Mouse (Mus musculus) CH12.LX (cell line): ENCODE results near the gene Wdr81. TPM values are rescaled to one million over a fixed set of nuclear protein-coding genes. Genes with fewer than 3 reads are reported as not detected.

ENCODE experiments used
- DNase-seq: peaks from one replicate; pipeline ENCODE4 v3.0.0-alpha.2; 2013; ENCODE audit errors: extremely low read depth
- H3K27ac ChIP-seq: 2 replicates; pipeline ENCODE4 v1.5.1; 2012; ENCODE audit warnings: low read depth, mild to moderate bottlenecking, control low read depth, moderate library complexity; ENCODE audit not compliant: insufficient read depth
- H3K27me3 ChIP-seq: replicated peaks from 2 replicates; pipeline ENCODE3; 2012; ENCODE audit warnings: inconsistent platforms
- H3K36me3 ChIP-seq, 2 experiments: replicated peaks in 1 of 2; 2 replicates each; pipeline versions ENCODE3 to v1.6.1; 2012; ENCODE audit warnings: inconsistent platforms in 1 of 2, low read length in 1 of 2, mild to moderate bottlenecking in 1 of 2, mixed read lengths in 1 of 2, moderate library complexity in 1 of 2; ENCODE audit not compliant: control insufficient read depth in 1 of 2, insufficient read depth in 1 of 2
- H3K4me1 ChIP-seq, 2 experiments: 2 replicates each; pipeline ENCODE4 v1.6.1; 2012; ENCODE audit warnings: inconsistent platforms in 1 of 2, moderate library complexity in 1 of 2; ENCODE audit not compliant: insufficient read depth in 2 of 2, control insufficient read depth in 1 of 2
- H3K4me2 ChIP-seq: 2 replicates; pipeline ENCODE4 v1.6.1; 2012; ENCODE audit warnings: low read depth, mild to moderate bottlenecking, control low read depth; ENCODE audit not compliant: poor library complexity, insufficient read depth, severe bottlenecking
- H3K4me3 ChIP-seq, 3 experiments: fragments of 150-350 bp in 1 of 3; sonication (generic) in 1 of 3; replicated peaks in 1 of 3; 2 replicates each; pipeline versions ENCODE3 to v1.5.1; 2011 to 2012; ENCODE audit warnings: low read depth in 2 of 3, low read length in 2 of 3, mild to moderate bottlenecking in 2 of 3, moderate library complexity in 2 of 3, control low read depth in 1 of 3, improper control_type of control experiment in 1 of 3, inconsistent platforms in 1 of 3, mixed read lengths in 1 of 3; ENCODE audit not compliant: poor library complexity in 1 of 3
- H3K79me2 ChIP-seq: replicated peaks from 2 replicates; pipeline ENCODE4 v1.6.1; 2012; ENCODE audit warnings: mild to moderate bottlenecking, moderate library complexity; ENCODE audit not compliant: control insufficient read depth, poor library complexity, insufficient read depth, severe bottlenecking; ENCODE audit errors: extremely low read depth
- H3K9ac ChIP-seq: 2 replicates; pipeline ENCODE4 v1.6.1; 2012; ENCODE audit warnings: low read depth, mild to moderate bottlenecking, control low read depth, moderate library complexity; ENCODE audit not compliant: insufficient read depth
- H3K9me3 ChIP-seq: replicated peaks from 2 replicates; pipeline ENCODE3; 2012; ENCODE audit warnings: low read length, inconsistent platforms, mixed read lengths
- BHLHE40 ChIP-seq: IDR thresholded peaks from 2 replicates; pipeline ENCODE4 v1.6.1; 2011; ENCODE audit warnings: mild to moderate bottlenecking, low read depth, low read length, improper control_type of control experiment
- CHD2 ChIP-seq: IDR thresholded peaks from 2 replicates; pipeline ENCODE4 v1.6.1; 2011; ENCODE audit warnings: low read length, improper control_type of control experiment
- CTCF ChIP-seq, 2 experiments: IDR thresholded peaks in 1 of 2; conservative IDR thresholded peaks in 1 of 2; 2 replicates each; pipeline ENCODE4 v1.5.1; 2011 to 2012; ENCODE audit warnings: low read depth in 2 of 2, low read length in 2 of 2, improper control_type of control experiment in 1 of 2, inconsistent platforms in 1 of 2, mild to moderate bottlenecking in 1 of 2, moderate library complexity in 1 of 2
- E2F4 ChIP-seq: IDR thresholded peaks from 2 replicates; pipeline ENCODE4 v1.6.1; 2011; ENCODE audit warnings: low read depth, low read length, improper control_type of control experiment; ENCODE audit not compliant: insufficient replicate concordance
- ETS1 ChIP-seq: conservative IDR thresholded peaks from 2 replicates; pipeline ENCODE4 v1.6.1; 2012; ENCODE audit warnings: low read depth, mild to moderate bottlenecking, inconsistent platforms, low read length, improper control_type of control experiment, moderate library complexity
- GABPA ChIP-seq: IDR thresholded peaks from 2 replicates; pipeline ENCODE4 v1.6.1; 2012; ENCODE audit warnings: low read depth, low read length, improper control_type of control experiment, inconsistent platforms; ENCODE audit not compliant: insufficient replicate concordance
- HCFC1 ChIP-seq: IDR thresholded peaks from 2 replicates; pipeline ENCODE4 v1.6.1; 2012; ENCODE audit warnings: low read depth, mild to moderate bottlenecking, inconsistent platforms, low read length, improper control_type of control experiment
- IRF4 ChIP-seq: IDR thresholded peaks from 2 replicates; pipeline ENCODE4 v1.6.1; 2014; ENCODE audit warnings: low read depth, mild to moderate bottlenecking, inconsistent platforms, low read length, improper control_type of control experiment
- JUN ChIP-seq: IDR thresholded peaks from 2 replicates; pipeline ENCODE4 v1.6.1; 2011; ENCODE audit warnings: low read depth, mild to moderate bottlenecking, low read length, improper control_type of control experiment, moderate library complexity; ENCODE audit not compliant: insufficient read depth
- JUND ChIP-seq: conservative IDR thresholded peaks from 2 replicates; pipeline ENCODE4 v1.6.1; 2011; ENCODE audit warnings: low read depth, low read length, improper control_type of control experiment
- MAX ChIP-seq: IDR thresholded peaks from 2 replicates; pipeline ENCODE4 v1.6.1; 2011; ENCODE audit warnings: low read length, improper control_type of control experiment
- MEF2A ChIP-seq: IDR thresholded peaks from 2 replicates; pipeline ENCODE4 v1.6.1; 2014; ENCODE audit warnings: low read depth, mild to moderate bottlenecking, inconsistent platforms, low read length, improper control_type of control experiment, borderline replicate concordance
- NELFE ChIP-seq: IDR thresholded peaks from 2 replicates; pipeline ENCODE4 v1.6.1; 2011; ENCODE audit warnings: low read depth, low read length, improper control_type of control experiment
- NRF1 ChIP-seq: IDR thresholded peaks from 2 replicates; pipeline ENCODE4 v1.6.1; 2014; ENCODE audit warnings: low read depth, mild to moderate bottlenecking, inconsistent platforms, low read length, improper control_type of control experiment, moderate library complexity
- POLR2A ChIP-seq: IDR thresholded peaks from 2 replicates; pipeline ENCODE4 v1.6.1; 2011; ENCODE audit warnings: low read depth, mild to moderate bottlenecking, improper control_type of control experiment, low read length
- RAD21 ChIP-seq: IDR thresholded peaks from 2 replicates; pipeline ENCODE4 v1.6.1; 2011; ENCODE audit warnings: low read depth, mild to moderate bottlenecking, low read length, improper control_type of control experiment, moderate library complexity
- RCOR1 ChIP-seq: conservative IDR thresholded peaks from 2 replicates; pipeline ENCODE4 v1.6.1; 2012; ENCODE audit warnings: low read depth, mild to moderate bottlenecking, inconsistent platforms, low read length, improper control_type of control experiment
- SIN3A ChIP-seq: IDR thresholded peaks from 2 replicates; pipeline ENCODE4 v1.6.1; 2012; ENCODE audit warnings: low read length, improper control_type of control experiment, inconsistent platforms
- TCF12 ChIP-seq: IDR thresholded peaks from 2 replicates; pipeline ENCODE4 v1.6.1; 2014; ENCODE audit warnings: low read depth, mild to moderate bottlenecking, inconsistent platforms, low read length, improper control_type of control experiment
- UBTF ChIP-seq: IDR thresholded peaks from 2 replicates; pipeline ENCODE4 v1.6.1; 2012; ENCODE audit warnings: low read depth, mild to moderate bottlenecking, inconsistent platforms, low read length, improper control_type of control experiment, moderate library complexity
- USF2 ChIP-seq: conservative IDR thresholded peaks from 2 replicates; pipeline ENCODE4 v1.6.1; 2011; ENCODE audit warnings: low read depth, low read length, improper control_type of control experiment
- ZC3H11A ChIP-seq: IDR thresholded peaks from 2 replicates; pipeline ENCODE4 v1.6.1; 2012; ENCODE audit warnings: low read depth, mild to moderate bottlenecking, inconsistent platforms, low read length, improper control_type of control experiment
- ZKSCAN1 ChIP-seq: IDR thresholded peaks from 2 replicates; pipeline ENCODE4 v1.6.1; 2012; ENCODE audit warnings: low read depth, inconsistent platforms, low read length, improper control_type of control experiment, borderline replicate concordance
- dilution Hi-C: fragments of 300-500 bp; cut with MboI; formaldehyde crosslinking; loops from 2 replicates; pipeline ENCODE4 v1.14.3; 2020; ENCODE audit warnings: low sequenced_read_pairs; ENCODE audit not compliant: extremely low pct_unique_long_range_greater_than_20kb, extremely low pct_ligation_motif_present
- in situ Hi-C: fragments of 300-500 bp; cut with MboI; formaldehyde crosslinking; loops from 3 replicates; pipeline ENCODE4 v1.14.3; 2019; ENCODE audit warnings: low sequenced_read_pairs, low pct_ligation_motif_present, low pct_unique_long_range_greater_than_20kb, mixed read lengths
- polyA plus RNA-seq: library from polyadenylated mRNA; unstranded; fragments of >175 nt; gene quantifications from 2 replicates; pipeline ENCODE4 v1.2.1, GENCODE M21; 2012; ENCODE audit warnings: low read depth; ENCODE audit not compliant: insufficient read length
- total RNA-seq, 2 experiments: library from RNA; depleted of rRNA; stranded (reverse); fragments of 300-350 nt in 1 of 2; fragments of >200 nt in 1 of 2; gene quantifications; 2 replicates each; pipeline ENCODE4 v1.2.3; 2012 to 2014

The Wdr81 gene
- total and polyA plus RNA-seq, 3 experiments: 3.1 to 16.3 (median 13.7) TPM

GRCm38 (mm10) chr11:75450936-75451335 lies 3.6 kb downstream of the Wdr81 start:
- no peak overlapping the region for H3K9ac ChIP-seq
- no peak overlapping the region for H3K27ac ChIP-seq
- dilution Hi-C loops: no loop called here
- H3K36me3 ChIP-seq: peaks cover 44 to 69% of the 10 kb centered on the region in 2 experiments
- no peak overlapping the region for H3K4me3 ChIP-seq
- no peaks in the 10 kb centered on the region for H3K27me3 ChIP-seq
- in situ Hi-C loops: no loop called here
- no peaks in the 10 kb centered on the region for H3K79me2 ChIP-seq
- H3K4me1 ChIP-seq: peaks cover 16 to 62% of the 10 kb centered on the region in 2 experiments
- no peaks in the 10 kb centered on the region for H3K9me3 ChIP-seq
- H3K4me2 ChIP-seq: no peak overlapping the region
- no peak for DNase-seq
- TF ChIP-seq JUND: no peak
- TF ChIP-seq ZC3H11A: no peak
- TF ChIP-seq CTCF (conservative IDR thresholded peaks at IDR 0.05 in 1 of 2, IDR thresholded peaks at IDR 0.05 in 1 of 2; ENCODE audit: low read depth in 2 of 2, low read length in 2 of 2): no peak
- no peak for TF ChIP-seq GABPA
- no peak for TF ChIP-seq POLR2A
- TF ChIP-seq RCOR1: no peak
- no peak for TF ChIP-seq HCFC1
- TF ChIP-seq, all 38 proteins: peak for 0

- dilution Hi-C loops: no loop called here
- in situ Hi-C loops: no loop called here
- peaks cover 49 to 74% of the 10 kb centered on the region in 2 experiments for H3K36me3 ChIP-seq
Measured at GRCm38 (mm10) chr11:75450304-75450908, 4.1 kb downstream of the Wdr81 start.

GRCm38 (mm10) chr11:75449695-75450094 lies 4.8 kb downstream of the Wdr81 start:
- peaks cover 13 to 50% of the 10 kb centered on the region in 2 experiments for H3K4me1 ChIP-seq
- no peaks in the 10 kb centered on the region for H3K79me2 ChIP-seq
- no peaks in the 10 kb centered on the region for H3K27me3 ChIP-seq
- dilution Hi-C loops (no loop called here), in situ Hi-C loops (no loop called here)
- no peak overlapping the region for H3K27ac ChIP-seq
- no peak for DNase-seq
- H3K9me3 ChIP-seq: no peaks in the 10 kb centered on the region
- no peak overlapping the region for H3K4me3 ChIP-seq
- no peak overlapping the region for H3K9ac ChIP-seq
- peaks cover 56 to 81% of the 10 kb centered on the region in 2 experiments for H3K36me3 ChIP-seq
- TF ChIP-seq RAD21 (no peak), UBTF (no peak), POLR2A (no peak), JUND (no peak), JUN (no peak), NELFE (no peak), ETS1 (no peak), MEF2A (no peak), IRF4 (no peak), NRF1 (no peak), BHLHE40 (no peak), GABPA (no peak), ZC3H11A (no peak), TCF12 (no peak), ZKSCAN1 (no peak), SIN3A (no peak), MAX (no peak), CHD2 (no peak), E2F4 (no peak)
- H3K4me2 ChIP-seq: no peak overlapping the region

More at GRCm38 (mm10) chr11:75450304-75450908, 4.1 kb downstream of the Wdr81 start:
- no peak overlapping the region for H3K27ac ChIP-seq
- H3K4me2 ChIP-seq: no peak overlapping the region
- no peaks in the 10 kb centered on the region for H3K79me2 ChIP-seq
- DNase-seq: no peak
- H3K27me3 ChIP-seq: no peaks in the 10 kb centered on the region
- H3K4me1 ChIP-seq: peaks cover 16 to 57% of the 10 kb centered on the region in 2 experiments
- no peak for TF ChIP-seq USF2
- no peak for TF ChIP-seq SIN3A
- no peak for TF ChIP-seq IRF4
- no peaks in the 10 kb centered on the region for H3K9me3 ChIP-seq
- H3K9ac ChIP-seq: no peak overlapping the region
- H3K4me3 ChIP-seq: no peak overlapping the region
